Mouse (Mus musculus) ovary, adult 18-20 months (tissue): Measurements from ENCODE around the gene 2310030G06Rik.

ENCODE experiments used
- DNase-seq: peaks from one replicate; pipeline ENCODE4 v3.0.0; 2022; ENCODE audit warnings: low spot score, mixed read lengths

The 2310030G06Rik gene

DNA sequence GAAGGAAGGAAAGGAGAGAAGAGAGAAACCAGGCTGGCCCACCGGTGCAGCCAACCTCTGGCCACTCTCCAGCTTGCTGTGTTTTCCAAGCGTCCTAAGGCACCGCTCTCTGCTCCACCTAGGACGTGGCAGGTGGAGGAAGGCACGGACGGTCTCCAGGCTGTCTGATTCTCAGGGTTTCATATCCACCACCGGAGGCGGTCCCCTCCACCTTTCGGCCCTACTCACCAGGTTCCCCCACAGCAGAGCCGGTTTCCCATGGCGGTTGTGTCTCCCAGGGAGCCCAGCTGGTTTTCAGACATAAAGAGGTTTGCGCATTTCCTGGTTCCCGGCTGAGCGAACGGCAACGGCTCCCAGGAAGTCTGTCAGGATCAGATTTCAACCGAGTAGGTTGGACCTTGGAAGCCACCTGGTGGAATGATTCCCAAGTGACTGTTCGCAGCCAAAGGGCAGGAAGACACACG is at the start of gene 2310030G06Rik:
Gene 2310030G06Rik (minus strand): TSS at position 323 of the 464 bp plus-strand sequence.
- no peak for DNase-seq

DNA sequence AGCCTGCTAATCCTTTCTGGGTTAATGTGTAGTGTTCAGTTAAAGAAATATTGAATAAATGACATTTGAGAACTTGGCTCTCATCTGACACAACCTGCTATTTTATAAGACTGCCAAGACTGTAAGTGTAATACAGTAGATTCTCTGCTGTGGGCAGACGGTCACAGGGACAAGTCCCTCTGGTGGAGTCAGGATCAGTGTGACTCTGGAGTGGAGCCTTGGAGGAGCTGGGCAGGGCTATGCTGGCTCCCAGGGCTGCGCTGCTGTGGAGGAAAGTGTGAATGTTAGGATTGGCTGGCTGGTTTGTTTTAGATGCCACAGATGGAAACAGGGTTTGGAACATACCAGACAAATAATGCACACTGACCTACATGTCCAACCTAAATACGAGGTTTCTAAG is 48.9 kb upstream of the 2310030G06Rik start:
- no peak for DNase-seq

DNA sequence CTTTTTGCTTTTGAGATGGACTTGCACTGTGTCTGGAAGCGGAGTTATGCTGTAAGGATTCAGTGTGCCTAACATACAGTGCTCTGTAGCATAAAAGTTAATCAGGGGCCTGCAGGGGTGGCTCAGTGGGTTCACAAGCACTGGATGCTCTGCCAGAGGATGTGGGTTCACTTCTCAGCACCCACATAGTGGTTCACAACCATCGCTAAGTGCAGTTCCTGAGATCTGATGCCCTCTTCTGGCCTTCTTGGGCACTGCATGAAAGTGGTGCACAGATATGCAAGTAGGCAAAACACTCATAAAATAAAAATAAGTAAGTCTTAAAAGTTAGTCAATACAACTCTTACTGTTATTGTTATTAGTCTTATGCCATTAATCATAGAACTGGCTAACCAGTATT is 35.8 kb upstream of the 2310030G06Rik start:
- DNase-seq, result no peak

DNA sequence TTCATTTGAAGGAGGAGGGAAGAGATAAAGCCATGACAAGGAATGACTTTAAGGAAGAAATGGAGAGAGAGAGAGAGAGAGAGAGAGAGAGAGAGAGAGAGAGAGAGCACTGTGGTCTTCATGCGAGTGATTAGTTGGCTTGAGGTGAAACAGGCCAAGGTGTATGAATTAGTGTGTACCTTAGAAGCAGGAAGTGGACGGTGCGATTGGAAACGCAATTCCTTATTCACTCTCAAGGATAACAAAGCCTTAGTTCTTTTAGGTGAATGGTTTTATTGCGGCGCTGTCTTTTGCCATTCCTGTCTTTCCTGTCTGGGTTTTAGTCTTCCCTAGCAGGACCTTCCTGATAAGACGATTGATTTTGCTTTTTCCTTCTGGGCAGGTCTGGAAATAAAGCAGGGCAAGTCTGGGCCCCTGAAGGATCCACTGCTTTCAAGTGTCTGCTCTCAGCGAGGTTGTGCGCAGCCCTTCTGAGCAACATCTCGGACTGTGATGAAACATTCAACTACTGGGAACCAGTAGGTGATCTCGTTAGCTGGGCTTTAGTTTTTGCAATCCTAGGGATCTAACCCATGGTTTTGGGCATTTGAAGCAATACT is 29.9 kb upstream of the 2310030G06Rik start:
- DNase-seq, result no peak

DNA sequence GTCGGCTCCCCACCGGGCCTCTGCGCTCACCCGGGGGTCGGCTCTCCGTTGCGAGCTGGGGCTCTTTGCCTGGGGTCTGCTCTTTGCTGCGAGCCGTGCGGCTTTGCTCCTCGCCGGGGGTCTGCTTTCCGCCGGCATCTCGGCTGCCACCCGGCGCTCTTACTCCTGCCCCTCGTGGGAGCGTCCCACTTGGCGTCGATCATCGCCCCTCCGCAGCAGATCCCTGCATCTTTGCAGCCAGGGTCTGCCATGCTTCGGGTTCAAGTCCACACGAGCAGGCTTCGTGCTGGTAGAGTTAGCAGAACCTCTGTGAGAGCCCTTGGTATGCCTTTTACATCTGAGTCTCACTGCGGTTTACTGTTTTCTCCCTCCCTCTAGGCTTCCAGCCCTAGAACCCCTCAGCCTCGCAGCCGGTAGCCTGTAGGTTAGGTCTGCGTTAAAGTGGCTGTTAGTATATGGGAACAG is 29.4 kb upstream of the 2310030G06Rik start:
- DNase-seq, result no peak

DNA sequence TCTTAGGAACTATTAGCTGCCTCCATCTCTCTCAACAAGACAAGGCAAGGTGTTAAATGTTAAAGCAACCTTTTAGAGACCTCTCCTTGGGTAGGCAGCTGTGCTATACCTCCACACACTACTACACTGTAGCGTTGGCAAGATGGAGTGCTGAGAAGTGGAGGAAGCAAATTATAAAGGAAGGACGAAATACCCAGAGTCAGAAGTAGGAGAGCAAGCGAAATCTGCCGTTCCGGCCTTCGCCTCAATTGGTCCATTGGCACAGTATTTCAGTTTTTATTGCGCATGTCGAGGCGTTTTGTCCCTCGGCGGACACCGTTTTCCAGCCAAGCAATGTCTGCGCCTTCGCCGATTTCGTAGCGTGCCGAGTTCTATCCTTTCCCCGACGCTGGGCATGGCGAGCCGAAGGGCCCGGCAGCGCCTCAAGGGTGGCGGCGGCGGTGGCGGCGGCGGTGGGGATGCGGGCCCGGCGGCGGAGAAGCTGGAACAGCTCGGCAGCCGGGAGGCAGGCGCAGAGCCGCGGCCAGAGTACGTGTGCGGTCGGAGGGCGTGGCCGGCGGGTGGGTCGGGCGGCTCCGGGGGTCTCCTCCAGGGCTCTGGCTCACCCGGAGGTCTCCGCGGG is 28.8 kb upstream of the 2310030G06Rik start, which contains the start of the genes Alg9 and 1110032A03Rik:
Gene Alg9 (plus strand): TSS at position 29 of the 622 bp plus-strand sequence.
Gene 1110032A03Rik (minus strand): TSS at position 530 of the 622 bp plus-strand sequence.
- DNase-seq, result peak; percentile 70

DNA sequence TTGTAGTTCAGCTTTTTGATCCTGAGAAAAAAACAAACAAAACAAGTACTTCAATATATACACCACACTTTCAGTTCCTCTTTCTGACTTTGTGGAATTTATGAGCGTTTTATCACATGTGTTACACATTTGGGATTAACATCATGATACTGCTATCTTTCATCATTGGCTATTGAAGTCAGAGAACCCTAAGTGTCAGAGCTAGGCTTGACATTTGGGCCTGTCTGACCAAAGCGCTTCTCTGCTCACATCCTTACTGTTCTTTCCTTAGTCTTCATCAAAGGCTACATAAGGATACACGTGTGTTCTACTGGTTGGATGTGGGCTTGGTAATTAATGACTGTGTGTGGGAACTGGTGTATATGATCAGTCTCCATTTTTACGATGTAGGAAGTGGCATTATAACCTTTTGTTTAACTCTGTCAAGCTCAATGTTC is 27.7 kb upstream of the 2310030G06Rik start:
- DNase-seq, result no peak

DNA sequence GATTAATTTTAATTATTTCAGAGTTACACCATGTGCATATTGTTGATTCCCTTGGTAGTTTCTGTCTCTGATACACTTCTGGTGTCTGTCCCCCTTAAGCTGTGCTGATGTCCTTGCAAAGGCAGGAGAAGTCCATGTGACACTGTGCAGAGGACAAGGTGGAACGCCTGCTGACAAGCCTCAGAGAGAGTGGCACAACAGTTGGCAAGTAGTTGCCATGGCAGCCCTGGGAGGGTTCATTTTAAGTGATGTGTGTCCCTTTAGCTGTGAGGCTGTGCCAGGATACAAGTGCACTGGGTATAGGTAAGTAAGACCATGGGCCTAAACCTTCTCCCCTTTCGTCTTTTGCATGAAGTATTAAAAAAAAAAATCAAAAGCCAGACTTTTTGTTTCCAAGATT is 23.7 kb upstream of the 2310030G06Rik start:
- no peak for DNase-seq

DNA sequence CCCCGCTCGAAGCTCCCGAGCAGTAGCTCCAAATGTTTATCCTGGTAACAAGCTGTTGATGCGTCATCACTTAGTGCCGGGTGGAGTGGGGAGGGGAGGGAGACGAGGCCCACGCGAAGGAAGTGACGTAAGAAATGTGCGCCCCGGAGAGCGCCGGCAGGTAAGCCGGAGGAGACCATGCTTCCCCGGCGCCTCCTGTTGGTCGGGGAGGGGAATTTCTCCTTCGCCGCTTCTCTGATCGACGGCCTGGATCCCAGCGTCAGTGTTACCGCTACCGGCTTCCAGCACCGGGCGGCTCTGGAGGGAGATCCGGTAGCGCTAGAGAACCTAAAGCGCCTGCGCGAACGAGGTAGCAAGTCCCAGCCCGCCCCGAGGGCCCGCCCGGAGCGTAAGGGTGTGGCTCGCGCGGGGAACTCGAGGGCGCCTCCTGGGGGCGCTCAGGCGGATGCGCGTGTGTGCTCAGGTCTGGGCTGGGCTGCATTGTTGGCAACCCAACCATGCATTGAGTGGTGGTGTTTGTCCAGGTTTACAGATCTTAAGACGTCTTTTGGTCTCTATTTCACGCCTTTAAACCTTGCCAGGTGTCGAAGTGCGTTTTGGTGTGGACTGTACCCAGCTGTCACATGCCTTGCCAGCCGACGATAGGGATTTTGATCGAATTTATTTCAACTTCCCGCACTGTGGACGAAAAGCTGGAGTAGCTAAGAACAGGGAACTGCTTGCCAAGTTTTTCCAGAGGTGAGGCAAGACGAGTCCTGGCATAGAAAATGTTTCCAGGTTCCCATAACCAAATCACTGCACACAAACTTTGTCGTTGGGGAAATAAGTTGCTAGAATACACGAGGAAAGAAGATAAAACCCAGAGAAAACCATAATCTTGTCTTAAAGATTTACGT is 22.0 kb upstream of the 2310030G06Rik start, which contains the start of gene Fdxacb1:
Gene Fdxacb1 (plus strand): TSS at position 130 of the 896 bp plus-strand sequence.
- peak; percentile 97 for DNase-seq

DNA sequence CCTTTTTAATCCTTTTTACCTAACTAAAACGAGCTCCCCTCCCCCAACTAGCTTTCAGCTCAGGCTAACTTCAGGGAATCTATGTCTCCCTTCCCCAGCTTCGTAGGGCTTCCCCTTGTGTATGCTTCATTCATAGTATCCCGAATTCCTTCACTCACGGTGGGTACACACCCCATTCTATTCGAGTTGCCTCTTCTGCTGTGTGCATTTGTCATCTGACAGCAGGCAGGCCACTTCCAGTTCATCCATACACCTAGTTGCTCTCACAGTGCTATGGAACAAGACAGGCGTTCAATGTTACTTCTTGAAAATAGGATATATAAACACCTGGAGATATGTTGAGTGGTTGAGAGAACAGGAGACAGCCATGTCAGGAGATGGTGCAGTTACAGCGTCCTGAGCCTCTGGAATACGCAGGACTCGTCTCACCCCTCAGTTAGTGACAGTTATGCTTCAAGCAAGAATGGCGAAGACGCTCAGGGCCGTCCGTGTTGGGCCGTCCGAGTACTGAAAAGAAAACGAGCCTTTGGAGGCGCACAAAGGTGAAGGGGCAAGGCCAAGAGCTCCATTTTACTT is 21.3 kb upstream of the 2310030G06Rik start:
- DNase-seq, result no peak

DNA sequence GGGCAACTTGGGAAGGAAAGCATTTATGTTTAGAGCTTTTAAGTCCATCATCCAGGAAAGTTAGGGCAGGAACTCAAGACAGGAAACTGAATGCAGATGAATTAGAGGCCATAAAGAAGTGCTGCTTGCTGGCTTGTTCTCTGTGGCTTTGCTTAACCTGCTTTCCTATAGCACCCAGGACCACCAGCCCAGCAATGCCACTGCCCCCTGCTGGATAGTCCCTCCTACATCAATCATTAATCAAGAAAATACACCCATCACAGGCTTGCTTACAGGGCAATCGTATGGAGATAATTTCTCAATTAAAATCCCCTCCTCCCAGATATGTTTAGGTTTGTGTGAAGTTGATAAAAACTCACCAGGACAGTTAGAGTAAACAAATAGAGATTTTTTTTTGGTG is 17.0 kb upstream of the 2310030G06Rik start:
- DNase-seq, result no peak

DNA sequence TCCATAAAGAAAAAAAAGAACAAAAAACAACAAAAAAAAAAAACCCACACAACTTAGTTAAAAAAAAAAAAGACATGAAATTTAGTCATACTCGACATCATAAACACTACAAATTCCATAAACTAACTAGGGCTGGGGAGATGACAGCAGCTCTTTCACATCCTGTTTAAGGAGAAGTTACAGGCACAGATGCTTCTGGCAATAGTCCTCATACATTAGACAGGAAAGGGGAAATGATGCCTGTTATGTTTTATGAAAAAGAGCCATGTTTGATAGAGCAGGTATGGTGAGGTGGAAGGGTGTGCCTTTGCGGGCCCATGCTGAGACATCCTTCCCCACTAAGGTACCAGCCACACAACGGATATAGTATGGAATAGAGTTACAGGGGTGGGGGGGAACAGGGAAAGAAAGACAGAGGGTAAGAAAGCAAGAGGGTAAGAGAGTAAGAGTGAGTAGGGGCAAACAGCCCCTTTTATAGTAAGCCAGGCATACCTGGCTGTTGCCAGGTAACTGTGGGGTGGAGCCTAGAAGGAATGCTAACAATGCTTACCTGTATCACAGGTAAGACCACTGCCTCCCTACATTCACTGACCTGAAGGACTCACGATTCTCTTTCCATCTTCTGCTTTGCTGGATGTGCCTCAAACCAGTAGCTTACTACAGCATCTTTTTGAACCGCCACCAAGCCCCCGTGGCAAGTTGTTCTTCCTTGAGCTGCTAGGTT is 15.3 kb upstream of the 2310030G06Rik start:
- no peak for DNase-seq

DNA sequence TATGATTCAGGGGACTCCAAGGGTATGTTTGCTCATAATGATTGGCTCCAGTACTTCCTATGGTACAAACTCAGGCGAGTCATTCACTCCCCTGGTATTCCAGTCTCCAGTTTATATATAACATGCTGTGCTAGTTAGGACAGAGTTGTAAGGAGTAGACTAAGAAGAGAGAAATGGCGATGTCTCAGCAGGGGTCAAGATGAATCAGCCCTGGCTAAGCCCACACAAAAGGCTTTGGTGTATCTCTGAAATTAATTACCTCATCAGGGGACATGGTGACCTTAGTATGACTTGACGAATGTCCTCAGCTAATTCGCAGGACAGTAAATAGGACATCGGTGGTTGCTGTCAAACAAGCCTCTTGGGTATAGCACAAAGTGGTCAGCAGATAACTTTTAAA is 10.4 kb upstream of the 2310030G06Rik start:
- no peak for DNase-seq

DNA sequence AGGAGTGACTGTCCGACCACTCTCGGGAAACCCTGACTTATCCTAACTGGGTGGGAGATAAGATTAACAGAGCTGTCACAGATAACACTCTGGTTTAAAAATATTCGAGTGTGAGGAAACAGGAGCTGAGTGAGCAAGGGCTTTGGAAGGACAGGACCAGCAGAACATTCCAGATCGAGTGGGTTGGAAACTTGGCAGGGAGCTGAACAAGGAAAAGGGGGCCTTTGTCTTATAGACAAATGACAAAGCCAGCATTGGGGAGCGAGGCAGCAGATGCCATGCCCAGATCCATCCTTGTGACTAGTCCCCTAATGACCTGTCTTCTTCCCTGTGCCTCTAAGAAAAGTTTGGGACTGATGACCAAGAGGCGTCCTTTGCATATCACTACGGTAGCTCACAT is 7.6 kb upstream of the 2310030G06Rik start:
- no peak for DNase-seq

DNA sequence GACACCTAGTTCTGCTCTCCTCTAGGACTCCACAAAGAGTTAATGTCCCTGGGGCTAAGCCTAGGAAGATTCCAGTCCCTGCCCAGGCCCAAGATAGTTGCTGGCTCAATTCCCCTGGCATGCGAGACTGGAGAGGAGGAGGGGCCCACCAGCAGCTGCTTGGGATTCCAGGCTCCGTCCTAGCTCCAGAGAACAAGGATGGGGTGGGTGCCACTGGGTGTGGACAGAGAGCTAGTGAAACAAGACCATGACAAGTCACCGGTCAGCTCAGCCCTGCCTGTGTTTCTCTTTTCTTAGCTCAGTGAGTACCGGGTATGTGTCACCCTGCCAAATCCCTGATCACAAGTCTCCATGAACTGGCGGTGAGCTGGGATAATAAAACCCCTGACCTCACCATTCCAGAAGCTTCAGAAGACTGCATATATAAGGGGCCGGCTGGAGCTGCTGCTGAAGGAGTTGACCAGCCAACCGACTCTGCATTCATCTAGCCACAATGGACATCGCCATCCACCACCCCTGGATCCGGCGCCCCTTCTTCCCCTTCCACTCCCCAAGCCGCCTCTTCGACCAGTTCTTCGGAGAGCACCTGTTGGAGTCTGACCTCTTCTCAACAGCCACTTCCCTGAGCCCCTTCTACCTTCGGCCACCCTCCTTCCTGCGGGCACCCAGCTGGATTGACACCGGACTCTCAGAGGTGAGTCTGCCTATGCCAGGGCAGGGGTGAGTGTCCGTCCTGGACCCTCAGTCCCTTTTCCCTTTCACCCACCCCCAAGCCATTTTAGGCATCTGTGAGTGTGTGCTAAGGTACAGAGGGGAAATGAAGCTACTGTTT is 6.7 kb upstream of the 2310030G06Rik start:
- peak; percentile 65 for DNase-seq

DNA sequence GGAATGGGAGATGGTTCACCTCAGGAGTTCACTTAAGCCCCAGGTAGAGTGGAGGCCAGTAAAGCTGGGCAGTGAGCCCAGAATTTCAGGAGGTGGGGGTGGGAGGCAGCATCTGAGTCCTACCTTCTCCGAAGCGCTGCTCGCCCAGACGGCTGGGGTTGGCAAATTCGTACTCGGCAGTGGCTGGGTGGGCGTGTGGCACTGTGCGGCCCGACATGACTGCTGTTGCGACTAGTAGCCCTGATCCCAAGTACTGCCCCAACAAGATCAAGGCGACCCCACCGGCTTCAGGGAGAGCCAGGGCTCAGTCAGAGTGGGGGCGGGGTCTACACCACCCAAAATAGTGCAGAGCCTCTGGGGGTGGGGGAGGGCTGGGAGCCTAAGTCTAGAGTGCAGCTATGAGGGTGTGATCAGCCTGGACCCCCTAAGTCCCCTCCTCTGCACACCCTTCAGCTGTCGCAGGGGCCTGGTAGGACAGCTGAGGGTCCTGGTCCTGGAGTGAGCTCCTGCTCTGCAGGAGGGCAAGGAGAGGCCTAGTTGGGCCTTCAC is 5.8 kb upstream of the 2310030G06Rik start, which contains the start of gene Hspb2:
Gene Hspb2 (minus strand): TSS at position 301 of the 549 bp plus-strand sequence.
- DNase-seq, result no peak

DNA sequence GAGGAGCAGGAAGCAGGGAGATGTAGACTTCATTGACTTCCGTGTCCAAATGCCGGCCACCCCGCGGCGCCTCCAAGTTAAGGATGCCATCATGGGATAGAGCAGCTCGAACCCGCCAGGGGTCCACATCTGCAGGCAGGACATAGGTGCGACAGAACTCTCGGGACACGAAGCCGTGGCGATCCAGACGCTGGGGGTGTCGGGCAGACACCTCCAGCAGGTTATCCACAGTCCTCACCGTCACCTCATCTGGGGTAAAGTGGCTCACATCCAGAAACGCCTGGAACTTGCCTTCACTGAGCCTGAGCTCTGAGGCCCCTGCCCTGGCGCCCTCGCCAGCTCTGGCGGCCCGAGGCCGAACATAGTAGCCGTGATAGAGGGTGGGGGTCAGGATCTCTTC is 5.0 kb upstream of the 2310030G06Rik start, which contains the start of gene Cryab:
Gene Cryab (plus strand): TSS at position 3 of the 400 bp plus-strand sequence.
- DNase-seq, result no peak

DNA sequence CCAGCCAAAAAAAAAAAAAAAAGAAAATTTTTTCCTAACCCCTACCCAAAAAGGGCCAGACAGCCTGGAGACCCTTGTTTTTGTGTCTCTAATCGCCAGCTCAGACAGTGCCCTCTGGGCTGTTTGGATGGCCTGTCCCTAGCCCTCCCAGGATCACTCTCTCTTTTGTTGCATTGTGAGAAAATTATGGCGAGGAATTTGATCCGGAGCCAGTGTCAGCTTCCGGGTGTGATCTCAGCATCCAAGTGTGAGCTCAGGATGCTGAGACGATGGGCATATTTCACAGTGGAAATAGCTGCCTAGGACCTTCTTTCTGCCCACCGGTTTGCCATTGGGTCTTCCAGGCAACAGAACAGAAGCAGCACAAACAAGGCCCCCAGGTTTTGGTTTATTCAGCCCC is 4.4 kb upstream of the 2310030G06Rik start:
- DNase-seq, result no peak

DNA sequence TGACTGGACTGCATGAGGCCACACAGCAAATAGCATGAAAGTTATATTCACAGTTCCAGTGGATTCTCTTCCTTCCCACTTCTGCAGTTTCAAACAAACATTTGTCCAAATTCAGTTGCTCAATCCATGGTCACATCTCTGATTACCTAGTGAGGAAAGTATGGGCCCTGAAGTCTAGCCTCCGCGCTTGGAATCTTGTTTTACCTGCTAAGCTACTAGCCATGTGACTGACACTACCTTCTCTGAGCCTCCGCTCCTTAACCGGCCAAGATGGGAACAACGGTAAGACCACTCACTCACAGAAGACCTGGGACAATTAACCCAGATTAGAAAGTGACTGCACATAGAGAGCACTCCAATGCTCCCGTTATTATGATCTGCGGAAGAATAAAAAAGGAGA is 530 bp downstream of the 2310030G06Rik start:
- DNase-seq, result no peak

DNA sequence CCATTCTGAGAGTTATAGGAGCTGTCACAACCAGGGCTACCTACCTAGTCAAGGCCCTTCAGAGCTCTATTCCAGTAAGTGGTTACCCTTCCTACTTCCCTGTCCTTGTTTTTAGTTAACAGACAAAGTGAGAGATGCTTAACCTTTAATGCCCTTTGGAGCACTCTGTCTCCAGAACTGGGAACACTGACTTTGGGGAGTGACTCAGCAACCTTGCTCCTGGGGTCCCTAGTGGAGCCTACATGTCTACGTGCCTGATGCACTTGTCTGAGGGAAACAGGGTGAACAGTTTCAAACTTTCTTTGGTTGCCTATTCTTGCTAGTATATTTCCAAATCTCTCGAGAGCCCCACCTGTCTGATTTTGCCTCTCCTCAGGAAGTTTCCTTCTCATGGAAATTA is 3.6 kb downstream of the 2310030G06Rik start:
- no peak for DNase-seq
